Mouse (Mus musculus) right cerebral cortex, postnatal 36 days (tissue): ENCODE measurements at regions not wholly inside any gene's neighbourhood (a gene's known extent, or its start where the extent isn't known, plus 50 kb on each side); places are given as distances from the start of the nearest gene placed in this dataset.

ENCODE experiments used
- DNase-seq, 2 experiments: peaks; one replicate each; pipeline ENCODE4 v3.0.0; 2022; ENCODE audit warnings: low spot score in 2 of 2, mixed read lengths in 1 of 2

- DNase-seq, result no peak
These were observed 212.0 kb downstream of the Kcnrg start for GRCm38 (mm10) chr14:61819251-61819650.

GRCm38 (mm10) chr14:61834291-61834936 lies 227.2 kb downstream of the Kcnrg start:
- DNase-seq, result no peak

- DNase-seq, result no peak
These were observed 228.5 kb downstream of the Kcnrg start for GRCm38 (mm10) chr14:61835729-61836128.

GRCm38 (mm10) chr14:61836231-61836630 lies 229.0 kb downstream of the Kcnrg start:
- no peak for DNase-seq

GRCm38 (mm10) chr14:61836965-61837364 lies 229.7 kb downstream of the Kcnrg start:
- DNase-seq, result no peak

- DNase-seq, result no peak
These were observed 230.6 kb downstream of the Kcnrg start for GRCm38 (mm10) chr14:61837851-61838250.

- no peak for DNase-seq
These were observed 235.2 kb downstream of the Kcnrg start for GRCm38 (mm10) chr14:61842476-61842875.

- DNase-seq, result no peak
These were observed 239.2 kb downstream of the Kcnrg start for GRCm38 (mm10) chr14:61846441-61846840.

- no peak for DNase-seq
These were observed 243.0 kb downstream of the Kcnrg start for GRCm38 (mm10) chr14:61850244-61850643.

GRCm38 (mm10) chr14:61857616-61858015 lies 250.4 kb downstream of the Kcnrg start:
- DNase-seq, result no peak

- DNase-seq, result no peak
These were observed 253.4 kb downstream of the Kcnrg start for GRCm38 (mm10) chr14:61860688-61861087.

- no peak for DNase-seq
These were observed 254.2 kb downstream of the Kcnrg start for GRCm38 (mm10) chr14:61861357-61861958.

- no peak for DNase-seq
These were observed 255.7 kb downstream of the Kcnrg start for GRCm38 (mm10) chr14:61862931-61863330.

GRCm38 (mm10) chr14:61863475-61863874 lies 256.2 kb downstream of the Kcnrg start:
- DNase-seq, result no peak

GRCm38 (mm10) chr14:61866532-61867268 lies 259.4 kb downstream of the Kcnrg start:
- no peak for DNase-seq

GRCm38 (mm10) chr14:61874206-61874605 lies 266.9 kb downstream of the Kcnrg start:
- DNase-seq, result no peak

GRCm38 (mm10) chr14:61879416-61879815 lies 272.2 kb downstream of the Kcnrg start:
- no peak for DNase-seq

GRCm38 (mm10) chr14:61880514-61881259 lies 273.4 kb downstream of the Kcnrg start:
- no peak for DNase-seq

- no peak for DNase-seq
These were observed 278.2 kb downstream of the Kcnrg start for GRCm38 (mm10) chr14:61885241-61886015.

GRCm38 (mm10) chr14:61889626-61890025 lies 282.4 kb downstream of the Kcnrg start:
- no peak for DNase-seq

GRCm38 (mm10) chr14:61893786-61894185 lies 286.5 kb downstream of the Kcnrg start:
- DNase-seq, result no peak
